Comparison of ENCODE assay signal across 7 mouse cellular contexts in genomic region chr9:21424631-21425555, GRCm38 (mm10). TPM values are rescaled to one million over a fixed set of nuclear protein-coding genes. Genes with fewer than 3 reads are reported as not detected.
A peak's percentile ranks its signal among the peaks of the same experiment; 100 is the strongest.
DNase-seq lines count a peak whose midpoint lies in the region; ATAC-seq lines count a peak whose summit lies in the region.

TSS of gene Dnm2 (plus strand) at chr9:21424908.

- peaks cover 4% of the 10 kb centered on the region; the same call in 1 of the 2 replicates for H3K4me1 ChIP-seq in embryonic facial prominence, embryonic 11.5 days (ENCODE audit: control insufficient read depth, insufficient read depth, low read length)
- peaks cover 19% of the 10 kb centered on the region for H3K4me1 ChIP-seq in limb, embryonic 10.5 days
- peaks cover 26% of the 10 kb centered on the region for H3K4me1 ChIP-seq in midbrain, embryonic 13.5 days (replicated peaks)

- H3K36me3 ChIP-seq in embryonic facial prominence, embryonic 11.5 days (replicated peaks; ENCODE audit: control insufficient read depth, insufficient read depth, low read depth, low read length), result no peaks in the 10 kb centered on the region
- H3K36me3 ChIP-seq in limb, embryonic 10.5 days, result peaks cover 25% of the 10 kb centered on the region
- peaks cover 16% of the 10 kb centered on the region for H3K36me3 ChIP-seq in midbrain, embryonic 13.5 days

- H3K4me2 ChIP-seq in embryonic facial prominence, embryonic 11.5 days (ENCODE audit: low read depth, low read length), result peak within 1 kb of the TSS; percentile 74
- H3K4me2 ChIP-seq in midbrain, embryonic 13.5 days (replicated peaks), result peak within 1 kb of the TSS; percentile 95

- H3K4me3 ChIP-seq in embryonic facial prominence, embryonic 11.5 days (ENCODE audit: low read depth, low read length), result peak within 1 kb of the TSS; percentile 94
- peak within 1 kb of the TSS; percentile 84 for H3K4me3 ChIP-seq in limb, embryonic 10.5 days
- H3K4me3 ChIP-seq in midbrain, embryonic 13.5 days (replicated peaks), result peak within 1 kb of the TSS; percentile 93

- ATAC-seq in embryonic facial prominence, embryonic 11.5 days (replicated peaks; ENCODE audit: insufficient number of reproducible peaks, low FRiP score, low TSS enrichment, low read depth), result peak; percentile 98
- peak; percentile 87 for ATAC-seq in granulocyte monocyte progenitor cell, adult 5-6 weeks (replicated peaks; ENCODE audit: poor library complexity, severe bottlenecking)
- ATAC-seq in midbrain, embryonic 13.5 days, result peak; percentile 99

- H3K27ac ChIP-seq in embryonic facial prominence, embryonic 11.5 days (replicated peaks; ENCODE audit: low read depth, low read length), result peak within 1 kb of the TSS; percentile 57
- H3K27ac ChIP-seq in limb, embryonic 10.5 days, result peak within 1 kb of the TSS; percentile 83
- peak within 1 kb of the TSS; percentile 85 for H3K27ac ChIP-seq in midbrain, embryonic 13.5 days

- H3K9ac ChIP-seq in embryonic facial prominence, embryonic 11.5 days (replicated peaks; ENCODE audit: low read length), result peak within 1 kb of the TSS; percentile 81
- H3K9ac ChIP-seq in midbrain, embryonic 13.5 days (replicated peaks), result peak within 1 kb of the TSS; percentile 91

- no peaks in the 10 kb centered on the region for H3K27me3 ChIP-seq in embryonic facial prominence, embryonic 11.5 days (ENCODE audit: control insufficient read depth, insufficient read depth, low read length)
- no peaks in the 10 kb centered on the region for H3K27me3 ChIP-seq in limb, embryonic 10.5 days (ENCODE audit: low read depth, poor library complexity, severe bottlenecking)
- no peaks in the 10 kb centered on the region for H3K27me3 ChIP-seq in midbrain, embryonic 13.5 days

- DNase-seq in adrenal gland, postnatal 14 days, result peak; percentile 98
- peak; percentile 99 for DNase-seq in embryonic facial prominence, embryonic 11.5 days (ENCODE audit: low spot score)
- DNase-seq in kidney, adult 11 months, result peak; percentile 100
- DNase-seq in limb, embryonic 10.5 days (ENCODE audit: low spot score), result peak; percentile 94
- peak; percentile 100 for DNase-seq in spleen, adult 12 weeks (ENCODE audit: low spot score)

- H3K9me3 ChIP-seq in embryonic facial prominence, embryonic 11.5 days (replicated peaks; ENCODE audit: control insufficient read depth, low read length), result no peaks in the 10 kb centered on the region
- no peaks in the 10 kb centered on the region for H3K9me3 ChIP-seq in limb, embryonic 10.5 days (replicated peaks)
- no peaks in the 10 kb centered on the region for H3K9me3 ChIP-seq in midbrain, embryonic 13.5 days

- under 1% methylated on average over 82 of the region's 82 CpGs for WGBS in embryonic facial prominence, embryonic 11.5 days
- under 1% methylated on average over 82 of the region's 82 CpGs for WGBS in limb, embryonic 10.5 days
- under 1% methylated on average over 81 of the region's 82 CpGs for WGBS in midbrain, embryonic 13.5 days

RNA-seq across cellular contexts. Expression of gene Dnm2, which starts in this region (rescaled TPM):
- total RNA-seq in adrenal gland, postnatal 14 days (2021), result 93.2 and 101 TPM in 2 replicates
- 57.1 and 58.0 TPM in 2 replicates for polyA plus RNA-seq in embryonic facial prominence, embryonic 11.5 days (2014; fragmentation: Nextera tagmentation; extraction: Ambion mirVana)
- 76.9 and 91.2 TPM in 2 replicates for total RNA-seq in granulocyte monocyte progenitor cell, adult 5-6 weeks (2014; fragmentation: Nextera tagmentation)
- 87.7 and 113 TPM in 2 replicates for total RNA-seq in granulocyte monocyte progenitor cell, adult 5-6 weeks (2017)
- polyA plus RNA-seq in limb, embryonic 10.5 days (2016; fragmentation: Nextera tagmentation; extraction: Ambion mirVana), result 71.7 and 79.7 TPM in 2 replicates
- 66.9 and 71.8 TPM in 2 replicates for polyA plus RNA-seq in midbrain, embryonic 13.5 days (2015; fragmentation: Nextera tagmentation; extraction: Ambion mirVana)

Comparison
In these comparisons a context has a peak if more than half of its experiments do, and no peak if none do; other contexts are left out.
1. Peak in every context shown above with its lines: DNase-seq, ATAC-seq, H3K4me3 ChIP-seq and H3K27ac ChIP-seq.